ENCODE assay signal across 7 mouse cellular contexts in the genomic region with DNA sequence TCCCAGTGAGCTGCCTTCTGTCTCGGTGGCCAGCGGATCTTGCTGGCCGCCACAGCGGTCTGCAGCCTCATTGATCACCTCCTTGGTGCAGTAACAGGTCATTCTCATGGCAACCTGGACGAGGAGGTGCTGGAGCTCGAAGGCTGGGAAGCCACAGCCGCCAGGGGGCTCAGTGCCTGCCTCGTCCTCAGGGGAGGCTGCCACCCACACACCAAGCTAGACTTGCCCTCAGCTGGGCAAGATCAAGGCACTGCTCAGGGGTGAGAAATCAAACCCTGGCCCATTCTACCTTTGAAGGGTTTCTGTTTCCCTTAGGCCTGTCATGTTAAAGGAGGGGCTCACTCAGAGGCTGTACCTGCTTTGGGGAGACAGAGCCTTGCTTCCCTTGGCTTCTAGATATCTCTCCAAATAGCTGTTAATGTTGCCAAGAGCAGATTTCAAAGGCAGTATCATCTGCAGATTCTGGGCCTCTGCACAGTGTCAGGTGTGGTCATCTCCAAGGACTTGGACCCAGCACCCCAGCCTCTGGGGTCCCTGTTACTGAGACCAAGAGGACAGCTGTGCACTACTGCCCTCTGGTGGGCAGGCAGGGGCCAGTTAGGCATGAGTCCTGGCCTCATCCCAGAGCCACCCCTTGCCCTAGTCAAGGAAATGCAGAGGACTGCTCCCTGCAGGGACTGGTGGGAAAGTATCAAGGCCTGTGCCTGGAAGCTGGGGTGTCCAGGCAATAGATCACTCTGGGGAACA. TPM values are rescaled to one million over a fixed set of nuclear protein-coding genes. Genes with fewer than 3 reads are reported as not detected.
DNase-seq lines count a peak whose midpoint lies in the region; ATAC-seq lines count a peak whose summit lies in the region.

No protein-coding gene starts in this region.

- 24% methylated on average over 8 of the region's 8 CpGs for WGBS in embryonic facial prominence, embryonic 13.5 days
- 29% methylated on average over 8 of the region's 8 CpGs for WGBS in hindbrain, embryonic 11.5 days
- 23% methylated on average over 8 of the region's 8 CpGs for WGBS in limb, embryonic 15.5 days
- 35% methylated on average over 8 of the region's 8 CpGs for WGBS in neural tube, embryonic 12.5 days

- H3K4me3 ChIP-seq in embryonic facial prominence, embryonic 13.5 days, result no peak overlapping the region
- H3K4me3 ChIP-seq in hindbrain, embryonic 11.5 days (ENCODE audit: low read depth, low read length), result no peak overlapping the region
- H3K4me3 ChIP-seq in limb, embryonic 15.5 days, result no peak overlapping the region
- H3K4me3 ChIP-seq in neural tube, embryonic 12.5 days, result no peak overlapping the region

- DNase-seq in right cerebral cortex, adult 18-20 months, result peak; percentile 5
- no peak for DNase-seq in right cerebral cortex, postnatal 36 days (ENCODE audit: low spot score in 2 of 2)
- peak; percentile 42 for DNase-seq in WW6 (ENCODE audit: low read depth, low spot score)
- DNase-seq in hindbrain, embryonic 11.5 days (ENCODE audit: low spot score), result peak; percentile 81

- no peaks in the 10 kb centered on the region for H3K36me3 ChIP-seq in embryonic facial prominence, embryonic 13.5 days
- no peaks in the 10 kb centered on the region for H3K36me3 ChIP-seq in hindbrain, embryonic 11.5 days (ENCODE audit: control insufficient read depth, insufficient read depth, low read length)
- no peaks in the 10 kb centered on the region for H3K36me3 ChIP-seq in limb, embryonic 15.5 days
- no peaks in the 10 kb centered on the region for H3K36me3 ChIP-seq in neural tube, embryonic 12.5 days

- no peak overlapping the region for H3K9ac ChIP-seq in embryonic facial prominence, embryonic 13.5 days
- H3K9ac ChIP-seq in hindbrain, embryonic 11.5 days (ENCODE audit: low read depth, low read length), result no peak overlapping the region
- H3K9ac ChIP-seq in limb, embryonic 15.5 days, result no peak overlapping the region
- H3K9ac ChIP-seq in neural tube, embryonic 12.5 days, result no peak overlapping the region

- 0 out of 2 replicates have a peak, but pooled peaks have one; percentile 32 for ATAC-seq in embryonic facial prominence, embryonic 13.5 days (ENCODE audit: insufficient number of reproducible peaks, insufficient read depth, low FRiP score, low TSS enrichment, low read depth)
- ATAC-seq in hindbrain, embryonic 11.5 days (ENCODE audit: low FRiP score), result peak; percentile 76; the same call in 1 of the 2 replicates
- ATAC-seq in limb, embryonic 15.5 days (ENCODE audit: insufficient number of reproducible peaks, low FRiP score, low TSS enrichment, low read depth), result 0 out of 2 replicates have a peak, but pooled peaks have one; percentile 23
- peak; percentile 72 for ATAC-seq in neural tube, embryonic 12.5 days (ENCODE audit: low FRiP score, low read depth)

- peaks cover 16% of the 10 kb centered on the region for H3K27me3 ChIP-seq in embryonic facial prominence, embryonic 13.5 days
- H3K27me3 ChIP-seq in hindbrain, embryonic 11.5 days (ENCODE audit: control insufficient read depth, insufficient read depth, low read length), result no peaks in the 10 kb centered on the region; the same call in 1 of the 2 replicates
- peaks cover 4% of the 10 kb centered on the region; the same call in 1 of the 2 replicates for H3K27me3 ChIP-seq in limb, embryonic 15.5 days
- H3K27me3 ChIP-seq in neural tube, embryonic 12.5 days (replicated peaks), result 0 out of 2 replicates have a peak, but pooled peaks cover 2% of the 10 kb centered on the region

- no peak overlapping the region for H3K27ac ChIP-seq in embryonic facial prominence, embryonic 13.5 days
- H3K27ac ChIP-seq in hindbrain, embryonic 11.5 days (ENCODE audit: low read depth, low read length), result no peak overlapping the region
- no peak overlapping the region for H3K27ac ChIP-seq in limb, embryonic 15.5 days
- H3K27ac ChIP-seq in neural tube, embryonic 12.5 days, result no peak overlapping the region

- no peaks in the 10 kb centered on the region for H3K4me1 ChIP-seq in embryonic facial prominence, embryonic 13.5 days
- no peaks in the 10 kb centered on the region for H3K4me1 ChIP-seq in hindbrain, embryonic 11.5 days (replicated peaks; ENCODE audit: control insufficient read depth, insufficient read depth, low read length)
- H3K4me1 ChIP-seq in limb, embryonic 15.5 days, result no peaks in the 10 kb centered on the region
- H3K4me1 ChIP-seq in neural tube, embryonic 12.5 days, result peaks cover 6% of the 10 kb centered on the region; the same call in 1 of the 2 replicates

- H3K4me2 ChIP-seq in embryonic facial prominence, embryonic 13.5 days, result no peak overlapping the region
- H3K4me2 ChIP-seq in hindbrain, embryonic 11.5 days (replicated peaks; ENCODE audit: low read depth, low read length), result no peak overlapping the region
- H3K4me2 ChIP-seq in limb, embryonic 15.5 days, result no peak overlapping the region
- H3K4me2 ChIP-seq in neural tube, embryonic 12.5 days (replicated peaks), result no peak overlapping the region

- no peaks in the 10 kb centered on the region for H3K9me3 ChIP-seq in embryonic facial prominence, embryonic 13.5 days
- H3K9me3 ChIP-seq in hindbrain, embryonic 11.5 days (ENCODE audit: control insufficient read depth, low read length), result no peaks in the 10 kb centered on the region
- no peaks in the 10 kb centered on the region for H3K9me3 ChIP-seq in limb, embryonic 15.5 days
- no peaks in the 10 kb centered on the region for H3K9me3 ChIP-seq in neural tube, embryonic 12.5 days

RNA-seq across cellular contexts. Expression of a gene that starts 18.0 kb away (rescaled TPM):
- polyA plus RNA-seq in embryonic facial prominence, embryonic 13.5 days (2015; fragmentation: Nextera tagmentation; extraction: Ambion mirVana), result 134 and 136 TPM in 2 replicates
- 121 and 125 TPM in 2 replicates for polyA plus RNA-seq in hindbrain, embryonic 11.5 days (2014; fragmentation: Nextera tagmentation; extraction: Ambion mirVana)
- 108 and 114 TPM in 2 replicates for polyA plus RNA-seq in limb, embryonic 15.5 days (2015; fragmentation: Nextera tagmentation; extraction: Ambion mirVana)
- polyA plus RNA-seq in neural tube, embryonic 12.5 days (2016; fragmentation: Nextera tagmentation; extraction: Ambion mirVana), result 93.4 and 104 TPM in 2 replicates

RNA-seq across cellular contexts. Expression of a gene that starts 18.0 kb away (rescaled TPM):
- polyA plus RNA-seq in embryonic facial prominence, embryonic 13.5 days (2015; fragmentation: Nextera tagmentation; extraction: Ambion mirVana), result 389 and 415 TPM in 2 replicates
- 311 and 321 TPM in 2 replicates for polyA plus RNA-seq in hindbrain, embryonic 11.5 days (2014; fragmentation: Nextera tagmentation; extraction: Ambion mirVana)
- polyA plus RNA-seq in limb, embryonic 15.5 days (2015; fragmentation: Nextera tagmentation; extraction: Ambion mirVana), result 333 and 358 TPM in 2 replicates
- 299 and 311 TPM in 2 replicates for polyA plus RNA-seq in neural tube, embryonic 12.5 days (2016; fragmentation: Nextera tagmentation; extraction: Ambion mirVana)

RNA-seq across cellular contexts. Expression of a gene that starts 50.1 kb away (rescaled TPM):
- 11.6 and 13.3 TPM in 2 replicates for polyA plus RNA-seq in embryonic facial prominence, embryonic 13.5 days (2015; fragmentation: Nextera tagmentation; extraction: Ambion mirVana)
- polyA plus RNA-seq in hindbrain, embryonic 11.5 days (2014; fragmentation: Nextera tagmentation; extraction: Ambion mirVana), result 3.9 and 4.1 TPM in 2 replicates
- polyA plus RNA-seq in limb, embryonic 15.5 days (2015; fragmentation: Nextera tagmentation; extraction: Ambion mirVana), result 8.7 and 9.5 TPM in 2 replicates
- polyA plus RNA-seq in neural tube, embryonic 12.5 days (2016; fragmentation: Nextera tagmentation; extraction: Ambion mirVana), result 2.8 TPM in 2 replicates

Comparison
In these comparisons a context has a peak if more than half of its experiments do, and no peak if none do; other contexts are left out.
1. DNase-seq: peak in right cerebral cortex, adult 18-20 months (single experiment), WW6 (single experiment) and hindbrain, embryonic 11.5 days (single experiment); none in right cerebral cortex, postnatal 36 days (0 of 2).
2. ATAC-seq: peak in every context shown above with its lines; median percentile 76 in hindbrain, embryonic 11.5 days; 72 in neural tube, embryonic 12.5 days; 32 in embryonic facial prominence, embryonic 13.5 days; 23 in limb, embryonic 15.5 days.